Mouse (Mus musculus): ENCODE data around the gene Rab24.

Gene Rab24

DNA sequence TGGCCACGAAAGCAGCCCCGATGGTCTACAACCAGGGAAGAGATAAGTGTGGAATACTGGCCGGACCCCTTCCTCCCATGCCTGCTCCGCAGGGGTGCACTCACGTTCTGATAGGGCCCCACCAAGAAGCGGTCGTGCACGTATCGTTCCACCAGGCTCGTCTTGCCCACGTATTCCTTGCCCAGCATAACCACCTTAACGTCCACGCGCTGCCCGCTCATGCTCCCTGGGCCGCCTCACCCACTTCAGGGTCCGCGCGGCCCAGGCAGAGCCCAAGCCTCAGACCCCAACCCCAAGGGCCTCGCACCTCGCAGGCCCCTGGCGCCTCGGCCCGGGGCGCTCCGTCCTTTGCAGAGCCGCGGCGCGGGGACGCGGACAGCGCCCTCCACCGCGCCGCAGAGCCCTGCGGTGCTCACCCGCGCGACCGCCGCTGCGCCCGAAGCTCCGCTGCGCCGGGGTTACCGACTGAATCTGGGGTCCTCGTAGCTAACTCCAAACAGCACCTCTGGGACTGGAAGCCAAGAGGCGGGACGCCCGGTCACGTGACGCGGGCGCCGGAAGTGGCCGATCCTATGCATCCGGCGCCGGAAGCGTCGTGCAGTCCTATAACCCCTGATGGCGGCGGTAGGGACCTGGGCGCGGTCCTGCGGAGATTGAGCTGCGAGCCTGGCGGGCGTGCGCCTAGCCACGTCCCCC lies at the start of gene Rab24:
Gene Rab24, minus strand, starts transcription at position 513 of the 696 bp plus-strand sequence.
- DNase-seq = peak; percentile 82 to 88

DNA sequence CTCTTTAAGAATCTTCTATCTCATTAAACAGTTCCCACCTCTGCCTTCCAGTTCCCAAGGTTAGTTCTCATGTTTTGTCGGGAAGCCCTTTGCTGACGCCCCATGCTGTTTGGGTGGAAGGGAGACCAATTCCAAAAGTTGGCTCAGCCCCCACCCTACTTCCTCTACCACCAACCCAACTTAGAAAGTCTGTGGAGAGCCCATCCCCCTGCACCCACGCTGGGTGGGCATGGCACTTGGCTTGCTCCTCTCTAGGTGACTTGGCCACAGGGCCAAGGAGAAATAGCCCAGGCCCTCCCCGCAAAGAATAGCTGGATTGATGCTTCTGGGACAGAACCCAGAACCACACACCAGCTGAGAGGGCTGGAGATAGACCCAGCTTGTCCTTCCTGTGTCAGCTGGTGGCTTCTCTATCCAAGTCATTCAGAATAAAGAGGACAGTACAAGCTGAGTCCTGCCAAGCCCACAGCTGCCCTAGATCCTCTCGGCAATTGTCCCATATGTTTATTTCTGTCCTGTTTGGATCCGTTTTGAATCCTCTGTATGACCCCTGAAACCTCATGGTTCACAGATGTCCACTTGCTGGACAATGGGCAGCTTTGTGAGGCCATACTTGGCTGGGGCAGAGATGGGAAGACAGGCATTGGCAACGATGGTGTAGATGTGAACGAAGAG lies 49.4 kb upstream of the Rab24 start:
- DNase-seq = no peak

DNA sequence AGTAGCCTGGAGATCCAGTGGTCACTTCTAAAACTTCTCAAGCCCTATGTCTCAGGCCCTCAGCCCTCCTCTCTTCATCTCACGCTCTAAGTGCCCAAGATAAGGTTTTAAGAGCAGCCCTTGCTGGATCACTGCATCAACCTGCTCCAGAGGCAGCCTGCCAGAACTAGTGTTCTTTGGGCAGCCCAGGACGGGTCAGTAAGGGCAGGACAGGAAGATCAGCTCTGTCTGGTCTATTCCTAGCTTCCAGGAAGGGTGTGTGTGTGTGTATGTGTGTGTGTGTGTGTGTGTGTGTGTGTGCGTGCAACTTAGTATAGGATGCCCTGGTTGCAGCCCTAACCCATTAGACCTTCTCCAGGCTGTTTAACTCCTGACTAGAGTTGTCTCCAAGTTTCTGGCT lies 48.5 kb upstream of the Rab24 start:
- peak; percentile 58 to 68 for DNase-seq

DNA sequence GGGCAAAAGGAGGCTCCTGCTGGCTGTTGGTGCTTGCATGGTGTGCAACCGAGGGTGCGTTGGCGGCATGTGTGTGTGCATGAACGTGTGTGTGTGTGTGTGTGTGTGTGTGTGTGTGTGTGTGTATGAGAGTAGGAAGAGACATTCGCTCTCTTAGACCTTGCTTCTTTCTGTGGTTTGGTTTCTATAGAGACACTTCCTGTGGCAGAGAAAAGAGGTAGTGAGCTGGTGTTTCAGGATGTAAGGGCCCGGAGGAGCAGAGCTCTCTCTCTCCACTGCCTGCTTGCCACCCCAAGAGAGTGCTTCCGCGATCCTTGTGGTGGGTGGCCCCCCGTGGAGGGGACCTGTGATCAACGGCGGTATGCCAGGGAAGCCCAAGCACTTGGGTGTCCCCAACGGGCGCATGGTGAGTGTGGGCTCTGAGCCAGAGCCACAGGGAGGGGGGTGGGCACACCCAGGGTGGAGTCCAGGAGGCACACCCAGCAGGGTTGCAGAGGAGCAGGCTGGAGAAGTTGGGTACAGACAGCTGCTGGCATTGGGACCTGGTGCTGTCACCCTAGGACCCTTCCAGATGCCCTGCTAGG lies 47.9 kb upstream of the Rab24 start, which contains the start of gene Rgs14:
Gene Rgs14, plus strand, starts transcription at position 202 of the 584 bp plus-strand sequence.
- no peak for DNase-seq

DNA sequence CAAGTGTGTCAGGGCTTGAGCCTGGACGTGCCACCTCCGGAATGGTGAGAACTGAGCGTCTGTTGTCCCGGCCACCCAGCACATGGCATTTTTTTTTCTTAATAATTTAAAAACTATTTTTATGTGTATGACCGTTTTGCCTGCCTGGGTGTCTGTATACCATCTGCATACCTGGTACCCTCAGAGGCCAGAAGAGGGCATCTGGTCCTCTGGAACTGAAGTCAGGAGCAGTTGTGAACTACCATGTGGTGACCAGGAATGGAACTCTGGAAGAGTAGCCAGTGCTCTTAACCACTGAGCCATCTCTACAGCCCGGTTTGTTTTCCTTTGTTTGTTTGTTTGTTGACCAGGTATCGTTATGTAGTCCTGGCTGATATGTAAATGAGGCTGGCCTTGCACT lies 46.7 kb upstream of the Rab24 start:
- peak in 1 of 2 experiments; percentile 45 for DNase-seq

DNA sequence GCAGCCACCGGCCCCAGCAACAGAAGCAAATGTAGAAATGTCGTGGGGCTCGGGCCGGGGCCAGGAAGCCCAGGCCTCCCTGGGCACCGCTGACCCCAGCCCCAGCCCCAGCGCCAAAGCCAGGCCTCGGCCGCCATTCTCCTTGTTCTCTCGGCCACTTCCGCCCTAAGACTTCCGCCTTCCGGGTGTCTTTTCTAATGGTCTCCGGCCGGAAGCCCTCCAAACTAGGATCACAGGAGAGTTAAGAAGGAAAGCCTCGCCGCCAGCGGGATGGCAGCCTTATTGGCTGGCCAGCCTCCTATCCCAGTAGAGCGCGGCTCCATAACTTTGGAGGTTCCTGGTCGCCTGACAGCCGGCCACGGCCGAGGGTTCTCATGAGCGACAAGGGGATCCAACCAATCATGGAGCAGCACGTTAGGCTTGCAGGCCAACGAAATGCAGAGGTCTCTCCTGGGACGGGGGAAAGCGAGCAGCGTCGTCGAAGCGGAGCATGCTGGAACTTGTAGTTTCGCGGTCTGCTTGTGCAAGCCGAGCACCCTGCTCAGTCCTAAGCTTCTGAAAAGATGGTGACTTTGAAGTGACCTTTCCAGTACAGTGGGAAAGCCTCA lies 40.8 kb upstream of the Rab24 start, which contains the start of gene Lman2:
Gene Lman2, minus strand, starts transcription at position 331 of the 608 bp plus-strand sequence.
- DNase-seq = peak; percentile 98 to 99

DNA sequence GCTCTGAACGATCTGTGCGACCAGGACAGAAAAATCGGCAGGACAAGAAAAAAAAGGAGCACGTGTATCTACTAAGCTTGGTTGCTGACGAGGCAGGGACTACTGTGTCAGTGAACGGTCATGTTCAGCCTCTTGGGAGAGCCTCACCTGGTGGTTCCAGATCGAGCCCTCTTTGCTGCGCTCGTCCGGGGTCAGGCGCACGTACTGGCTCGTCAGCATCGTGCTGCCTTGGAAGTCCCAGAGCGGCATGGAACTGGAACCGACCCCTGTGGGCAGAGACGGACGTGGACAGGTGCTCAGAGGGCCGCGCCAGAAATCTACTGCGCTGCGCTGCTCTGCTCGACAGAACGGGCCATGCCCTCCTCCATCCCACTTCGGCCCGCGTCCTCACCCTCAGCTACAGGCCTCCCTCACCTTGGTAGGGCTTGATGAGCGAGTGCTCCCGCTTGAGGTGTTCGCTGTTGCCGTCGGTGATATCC lies 40.3 kb upstream of the Rab24 start:
- DNase-seq = peak; percentile 29 to 30

DNA sequence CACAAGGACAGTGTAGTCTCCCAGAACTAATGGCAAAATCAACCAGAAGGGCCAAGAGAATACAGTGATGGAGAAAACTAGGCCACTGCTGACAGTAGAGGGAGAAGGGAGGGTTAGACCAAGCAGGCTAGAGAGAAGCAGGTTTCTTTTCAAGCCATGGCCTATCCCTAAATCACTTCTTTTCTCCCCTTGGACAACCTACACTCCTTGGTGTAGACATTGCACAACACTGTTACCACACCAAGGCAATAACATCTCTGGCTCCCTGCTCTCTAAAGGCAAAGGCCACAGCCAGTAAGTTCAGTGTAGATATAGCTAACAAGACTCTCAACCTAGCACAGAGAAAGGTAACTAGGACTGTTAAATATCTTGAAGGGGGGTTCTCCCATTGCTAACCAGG lies 39.4 kb upstream of the Rab24 start:
- DNase-seq = no peak

DNA sequence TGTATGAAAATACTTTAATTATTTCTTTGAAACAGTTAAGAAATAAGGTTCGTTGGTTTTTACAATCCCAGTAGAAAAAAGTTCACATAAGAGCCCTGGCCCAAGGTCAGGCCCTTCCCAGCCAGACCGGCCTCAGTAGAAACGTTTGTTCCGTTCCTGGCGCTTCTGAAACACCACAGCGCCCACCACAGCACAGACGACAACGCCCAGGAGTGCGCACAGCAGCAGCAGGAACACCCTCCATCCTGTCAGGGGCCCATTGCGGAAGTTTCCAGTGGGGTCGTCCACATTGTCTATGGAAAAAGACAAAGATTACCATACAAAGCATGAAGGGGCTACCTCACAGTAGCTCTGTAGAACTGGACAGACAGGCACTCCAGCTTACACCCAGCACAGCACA lies 25.0 kb upstream of the Rab24 start:
- no peak for DNase-seq

DNA sequence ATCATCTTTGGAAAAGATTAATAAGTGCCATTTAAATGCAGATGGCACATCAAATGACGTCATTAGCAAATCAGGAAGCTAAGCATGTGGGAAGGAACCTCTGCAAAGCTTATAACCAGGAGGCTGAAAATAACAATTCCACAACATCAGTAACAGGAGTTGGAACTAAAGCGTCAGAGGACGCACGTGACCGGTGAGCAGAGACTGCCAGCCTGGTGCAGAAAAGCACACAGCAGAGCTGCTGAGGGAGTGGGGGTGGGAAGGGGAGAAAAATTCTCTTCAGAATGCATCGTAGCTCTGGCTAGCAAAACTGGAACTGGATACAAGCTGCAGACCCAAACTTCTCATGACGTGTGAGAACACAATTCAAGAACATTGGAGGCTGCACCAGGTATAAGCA lies 22.5 kb upstream of the Rab24 start:
- no peak for DNase-seq

DNA sequence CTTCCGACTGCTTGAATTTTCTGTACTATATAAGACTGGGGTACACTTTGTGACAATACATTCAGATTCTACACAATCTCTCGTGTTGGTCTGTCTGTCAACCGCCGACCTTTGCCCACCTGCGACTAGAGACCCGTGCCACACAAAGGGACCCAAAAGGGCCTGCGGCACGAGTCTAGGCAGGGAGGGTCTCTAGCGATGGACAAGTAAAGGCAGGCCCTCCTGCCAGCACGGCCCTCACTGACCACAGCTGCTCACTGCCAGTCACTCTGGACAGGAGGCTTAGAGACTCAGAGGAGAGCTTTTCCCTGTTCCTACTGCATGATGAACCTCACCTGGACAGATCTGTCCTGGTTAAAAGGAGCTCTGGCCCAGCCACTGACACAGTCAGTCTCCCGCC lies 20.7 kb upstream of the Rab24 start:
- DNase-seq = no peak

DNA sequence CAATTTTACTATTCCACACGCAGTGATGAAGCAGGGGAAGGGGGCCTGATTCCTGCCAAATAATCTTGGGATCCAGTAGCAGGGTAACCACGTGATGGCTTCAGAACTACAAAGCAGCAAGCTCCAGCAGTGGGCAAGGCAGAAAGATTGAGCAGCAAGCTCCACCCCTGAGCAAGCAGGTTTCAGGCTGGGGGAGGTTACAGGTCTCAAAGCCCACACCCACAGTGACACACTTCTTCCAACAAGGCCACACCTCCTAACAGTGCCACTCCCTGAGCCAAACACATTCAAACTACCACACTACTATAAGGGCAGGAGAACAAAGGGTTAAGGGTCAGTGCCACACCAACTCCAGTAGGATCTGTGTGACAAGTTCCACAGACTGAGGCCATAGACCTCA lies 17.5 kb upstream of the Rab24 start:
- DNase-seq = no peak

DNA sequence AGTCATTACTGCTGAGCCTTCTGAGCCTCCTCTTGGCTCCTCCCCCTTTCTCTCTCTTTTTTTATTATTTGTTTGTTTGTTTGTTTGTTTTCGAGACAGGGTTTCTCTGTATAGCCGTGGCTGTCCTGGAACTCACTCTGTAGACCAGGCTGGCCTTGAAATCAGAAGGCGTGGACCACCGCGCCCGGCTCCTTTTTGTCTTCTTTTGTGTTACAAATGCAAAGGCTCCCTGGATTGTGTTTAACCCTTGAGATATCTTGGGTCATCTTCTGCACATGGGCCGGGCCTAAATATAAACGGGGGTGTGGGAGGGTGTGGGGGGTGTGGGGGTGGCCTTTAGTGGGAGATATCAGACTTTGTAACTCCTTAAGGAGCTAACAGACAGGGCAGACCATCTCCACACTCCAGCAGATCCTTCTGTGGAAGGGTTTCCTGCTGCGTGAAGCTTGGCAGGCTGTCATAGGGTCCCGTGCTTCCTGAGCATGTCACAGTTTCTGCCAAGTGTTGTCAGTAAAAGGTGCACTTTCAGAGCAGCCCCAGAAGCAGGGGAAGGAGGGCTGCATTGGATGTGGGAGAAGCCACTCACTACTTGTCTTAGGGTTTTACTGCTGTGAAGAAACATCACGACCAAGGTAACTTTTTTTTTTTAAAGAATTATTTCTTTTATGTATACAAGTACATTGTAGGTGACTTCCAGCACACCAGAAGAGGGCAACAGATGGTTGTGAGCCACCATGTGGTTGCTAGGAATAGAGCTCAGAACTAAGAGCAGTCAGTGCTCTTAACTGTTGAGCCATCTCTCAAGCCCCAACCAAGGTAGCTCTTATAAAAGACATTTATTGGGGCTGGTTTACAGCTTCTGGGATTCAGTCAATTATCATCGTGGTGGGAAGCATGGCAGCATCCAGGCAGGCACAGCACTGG lies 16.6 kb upstream of the Rab24 start:
- no peak for DNase-seq

DNA sequence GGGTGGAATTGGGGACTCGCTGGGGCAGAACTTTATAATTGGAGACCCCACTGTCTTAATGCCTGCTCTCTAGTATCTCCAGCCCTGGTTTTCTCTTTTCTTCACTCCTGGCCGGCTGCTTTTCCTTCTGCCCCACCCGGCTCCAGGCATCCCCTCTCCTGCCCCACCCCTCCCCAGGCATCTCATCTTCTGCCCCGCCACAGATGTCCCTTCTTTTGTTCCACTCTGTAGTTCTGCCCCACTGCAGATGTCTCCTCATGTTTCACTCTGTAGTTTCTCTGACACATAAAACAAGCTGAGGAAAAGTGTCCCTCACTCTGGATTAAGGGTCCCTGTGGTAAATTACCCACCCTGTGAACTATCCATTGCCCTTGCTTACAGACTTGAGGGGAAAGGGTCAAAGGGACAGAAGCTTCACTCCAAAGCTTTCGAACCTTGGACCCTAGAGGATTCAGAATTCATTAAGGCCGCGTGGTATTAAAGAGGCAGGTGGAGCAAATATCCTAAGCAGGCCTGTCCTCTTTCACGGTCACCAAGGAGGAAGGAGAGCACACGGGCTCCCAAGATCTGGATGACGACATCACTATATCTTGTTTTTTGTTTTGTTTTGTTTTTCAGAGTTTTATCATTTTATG lies 15.7 kb upstream of the Rab24 start:
- peak; percentile 21 to 35 for DNase-seq

DNA sequence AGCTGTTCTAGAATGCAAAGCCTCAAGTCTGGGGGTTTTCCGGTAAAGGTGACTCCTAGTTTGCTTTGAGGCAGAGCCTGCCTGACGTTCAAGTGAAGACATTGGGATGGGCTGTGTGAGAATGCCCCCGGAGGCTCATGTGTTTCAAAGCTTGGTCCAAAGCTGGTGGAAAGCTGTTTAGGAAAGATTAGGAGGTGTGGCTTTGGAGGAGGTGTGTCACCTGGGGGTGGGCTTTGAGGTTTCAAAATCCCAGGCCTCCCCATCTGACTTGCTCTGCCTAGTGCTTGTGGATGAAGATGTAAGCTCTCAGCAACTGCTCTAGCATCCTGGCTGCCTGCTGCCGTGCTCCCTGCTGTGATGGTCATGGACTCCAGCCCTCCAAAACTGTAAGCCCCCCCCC lies 14.0 kb upstream of the Rab24 start:
- DNase-seq = no peak

DNA sequence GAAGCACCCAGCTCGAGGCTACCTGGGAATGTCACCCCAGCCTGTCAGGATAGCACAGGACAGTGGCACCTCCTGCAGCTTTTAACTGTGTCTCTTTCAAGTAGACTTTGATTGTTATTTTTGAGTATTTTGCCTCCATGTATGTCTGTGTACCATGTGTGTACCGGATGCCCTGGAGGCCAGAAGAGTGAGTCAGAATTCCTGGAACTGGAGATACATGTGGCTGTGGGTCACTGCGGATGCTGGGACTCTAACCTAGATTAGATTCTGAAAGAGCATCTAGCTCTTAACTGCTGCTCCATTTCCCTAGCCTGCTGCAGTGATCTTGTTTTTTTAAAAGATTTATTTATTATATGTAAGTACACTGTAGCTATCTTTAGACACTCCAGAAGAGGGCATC lies 10.6 kb upstream of the Rab24 start:
- DNase-seq = no peak

DNA sequence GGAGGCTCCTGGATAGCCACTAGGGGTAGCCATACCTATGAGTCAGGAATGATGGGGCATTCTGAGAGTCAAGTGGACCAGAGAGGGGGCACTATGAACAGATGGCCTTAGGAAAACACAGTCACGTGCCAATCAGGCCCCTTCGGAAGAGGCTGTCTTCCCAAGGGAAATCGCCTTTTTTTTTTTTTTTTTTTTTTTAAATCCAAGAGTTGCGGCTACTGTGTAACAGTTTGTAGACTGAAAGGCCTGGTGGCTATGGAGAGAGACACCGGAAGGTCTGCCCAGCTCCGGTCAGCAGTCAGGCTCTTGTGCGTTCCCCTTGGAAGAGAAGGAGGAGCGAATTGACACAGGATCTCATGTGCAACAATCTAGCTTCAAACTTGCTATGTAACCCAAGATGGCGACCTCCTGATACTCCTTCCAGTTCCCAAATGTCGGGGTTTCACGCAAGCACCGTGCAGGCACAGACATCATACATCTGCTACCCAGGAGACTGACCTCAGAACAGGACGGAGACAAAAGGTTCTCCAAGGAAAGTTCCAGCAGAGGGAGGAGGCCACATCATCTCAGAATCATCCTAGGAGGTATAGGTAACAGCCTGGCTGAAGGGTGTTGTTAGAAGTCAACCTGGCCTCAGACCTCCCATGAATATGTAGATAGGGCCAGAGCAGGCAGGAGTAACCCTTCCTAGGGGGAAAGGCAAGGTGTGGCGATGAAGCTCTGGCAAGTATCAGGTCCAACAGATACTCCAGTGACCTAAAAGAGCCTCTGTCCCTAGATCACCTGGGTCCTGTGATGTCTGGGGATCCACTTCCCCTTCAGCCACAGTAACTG lies 9.0 kb upstream of the Rab24 start:
- no peak for DNase-seq

DNA sequence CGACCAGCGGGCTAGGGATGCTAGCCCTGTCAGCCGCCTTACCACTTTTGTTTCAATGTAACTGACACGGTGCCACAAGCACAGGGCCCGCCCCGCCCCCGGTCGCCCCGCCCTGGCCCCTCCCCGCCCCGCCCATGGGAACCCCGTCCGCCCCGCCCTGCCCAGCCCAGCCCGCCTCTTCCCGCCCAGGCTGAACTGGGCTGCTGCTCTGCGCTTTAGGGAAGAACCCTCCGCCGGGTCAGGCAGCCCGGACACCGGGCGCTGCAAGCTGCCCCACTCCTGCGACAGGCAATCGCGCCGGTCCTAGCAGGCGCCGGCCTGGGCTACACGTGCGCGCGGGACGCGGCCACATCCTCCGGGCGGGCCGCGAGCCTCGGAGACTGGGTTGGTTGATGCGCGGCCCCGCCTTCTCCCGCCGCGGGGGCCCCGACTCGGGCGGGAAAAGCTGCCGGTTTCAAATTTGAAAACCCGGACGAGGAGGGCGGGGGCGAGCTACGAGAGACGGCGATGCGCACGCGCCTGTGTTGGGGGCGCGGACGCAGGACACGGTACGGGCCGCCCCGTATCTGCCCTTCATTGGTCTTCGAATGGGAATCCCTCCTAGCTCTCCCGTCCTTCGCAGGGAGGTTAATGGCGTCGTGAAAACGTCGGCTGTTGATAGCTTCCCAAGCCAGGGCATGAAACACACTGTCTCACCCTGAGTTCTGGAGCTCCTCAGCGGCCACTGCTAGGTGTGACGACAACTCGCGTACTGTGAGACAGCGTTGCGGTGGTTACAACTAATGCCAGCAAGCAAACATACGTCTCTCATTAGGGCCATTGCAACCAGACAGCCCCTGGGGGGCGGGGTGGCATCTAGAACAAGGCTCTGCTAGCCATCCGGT lies 8.2 kb upstream of the Rab24 start, which contains the start of gene Mxd3:
Gene Mxd3, minus strand, starts transcription at position 141 of the 884 bp plus-strand sequence.
- peak; percentile 73 to 79 for DNase-seq

DNA sequence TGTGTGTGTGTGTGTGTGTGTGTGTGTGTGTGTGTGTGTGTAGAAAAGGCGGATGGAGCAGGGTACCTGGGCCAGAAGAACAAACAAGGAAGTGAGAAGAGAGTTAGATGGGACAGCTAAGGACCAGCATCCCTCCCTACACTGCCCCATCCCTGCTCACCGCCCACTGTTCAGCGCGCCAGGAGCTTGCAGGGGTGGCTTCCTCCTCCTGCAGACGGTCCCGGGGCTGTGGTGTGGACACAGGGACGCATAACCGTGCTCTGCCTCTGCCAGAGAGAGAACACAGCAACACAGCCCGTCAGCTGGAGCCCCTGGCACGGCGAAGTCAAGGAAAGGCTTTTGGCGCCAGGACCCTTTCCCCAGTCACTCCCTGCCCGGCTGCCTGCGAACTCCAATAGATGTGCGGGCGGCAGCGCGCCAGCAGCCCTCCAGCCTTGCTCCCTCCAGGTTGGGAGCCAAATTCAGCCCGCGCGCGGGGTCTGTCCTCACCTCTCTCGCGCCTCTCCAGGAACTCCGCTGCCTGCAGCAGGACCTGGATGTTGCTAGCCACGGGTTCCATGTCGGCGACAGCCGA lies 7.5 kb upstream of the Rab24 start:
- peak in 1 of 2 experiments; percentile 28 for DNase-seq
